Mouse (Mus musculus): ENCODE data around the gene Sesn3. TPM values are rescaled to one million over a fixed set of nuclear protein-coding genes. Genes with fewer than 3 reads are reported as not detected.
"Not testable (repeated sequence)": the region's sequence is repeated elsewhere in the genome, so short reads cannot be mapped to it uniquely, and the experiment has no call there.

Gene Sesn3
- polyA plus RNA-seq, 1 experiment from 2014 or later: 13.4 TPM

GRCm38 (mm10) chr9:14345866-14346265, 71.0 kb downstream of the Sesn3 start:
- H3K9me3 ChIP-seq; H3K27ac ChIP-seq; DNase-seq (ENCODE audit: low spot score); H3K36me3 ChIP-seq; H3K4me3 ChIP-seq; H3K4me1 ChIP-seq (replicated peaks); H3K27me3 ChIP-seq (ENCODE audit: insufficient read depth, poor library complexity, severe bottlenecking): not testable (repeated sequence)
- WGBS: 87% methylated on average over 4 of the region's 4 CpGs

- Histone ChIP-seq H3K4me1 (replicated peaks) (no peaks in the 10 kb centered on the region), H3K9me3 (no peaks in the 10 kb centered on the region), H3K36me3 (no peaks in the 10 kb centered on the region), H3K27ac (no peak overlapping the region), H3K4me3 (no peak overlapping the region), H3K27me3 (ENCODE audit: insufficient read depth, poor library complexity, severe bottlenecking) (no peaks in the 10 kb centered on the region)
- WGBS: 55% methylated on average over 4 of the region's 4 CpGs
- peak; percentile 15 for DNase-seq (ENCODE audit: low spot score)
Measured at GRCm38 (mm10) chr9:14348416-14348815, 73.5 kb downstream of the Sesn3 start.

- H3K9me3 ChIP-seq: no peaks in the 10 kb centered on the region
- WGBS: 82% methylated on average over 5 of the region's 5 CpGs
- H3K27me3 ChIP-seq (ENCODE audit: insufficient read depth, poor library complexity, severe bottlenecking): no peaks in the 10 kb centered on the region
- H3K36me3 ChIP-seq: no peaks in the 10 kb centered on the region
- DNase-seq (ENCODE audit: low spot score): no peak
- no peaks in the 10 kb centered on the region for H3K4me1 ChIP-seq (replicated peaks)
- H3K4me3 ChIP-seq: no peak overlapping the region
- no peak overlapping the region for H3K27ac ChIP-seq
Measured at GRCm38 (mm10) chr9:14349380-14349779, 74.5 kb downstream of the Sesn3 start.

- no peak overlapping the region for H3K4me3 ChIP-seq
- H3K27ac ChIP-seq: no peak overlapping the region
- H3K27me3 ChIP-seq (ENCODE audit: insufficient read depth, poor library complexity, severe bottlenecking): no peaks in the 10 kb centered on the region
- H3K9me3 ChIP-seq: no peaks in the 10 kb centered on the region
- no peak for DNase-seq (ENCODE audit: low spot score)
- no peaks in the 10 kb centered on the region for H3K36me3 ChIP-seq
- H3K4me1 ChIP-seq (replicated peaks): peaks cover 7% of the 10 kb centered on the region
- 76% methylated on average over 2 of the region's 2 CpGs for WGBS
Measured at GRCm38 (mm10) chr9:14350787-14351186, 75.9 kb downstream of the Sesn3 start.

- WGBS: 80% methylated on average over 1 of the region's 1 CpGs
- H3K36me3 ChIP-seq: no peaks in the 10 kb centered on the region
- H3K9me3 ChIP-seq: no peaks in the 10 kb centered on the region
- H3K4me1 ChIP-seq (replicated peaks): peaks cover 7% of the 10 kb centered on the region
- no peak overlapping the region for H3K27ac ChIP-seq
- H3K27me3 ChIP-seq (ENCODE audit: insufficient read depth, poor library complexity, severe bottlenecking): no peaks in the 10 kb centered on the region
- H3K4me3 ChIP-seq: no peak overlapping the region
- no peak for DNase-seq (ENCODE audit: low spot score)
Measured at GRCm38 (mm10) chr9:14352337-14352736, 77.5 kb downstream of the Sesn3 start.

GRCm38 (mm10) chr9:14354852-14355251, 80.0 kb downstream of the Sesn3 start:
- Histone ChIP-seq H3K27ac (no peak overlapping the region), H3K36me3 (no peaks in the 10 kb centered on the region), H3K4me3 (no peak overlapping the region), H3K9me3 (no peaks in the 10 kb centered on the region), H3K27me3 (ENCODE audit: insufficient read depth, poor library complexity, severe bottlenecking) (no peaks in the 10 kb centered on the region), H3K4me1 (replicated peaks) (peaks cover 7% of the 10 kb centered on the region)
- 66% methylated on average over 6 of the region's 6 CpGs for WGBS
- DNase-seq (ENCODE audit: low spot score): no peak

GRCm38 (mm10) chr9:14357033-14357432, 82.2 kb downstream of the Sesn3 start:
- H3K36me3 ChIP-seq: no peaks in the 10 kb centered on the region
- H3K4me3 ChIP-seq: no peak overlapping the region
- no peak for DNase-seq (ENCODE audit: low spot score)
- H3K27ac ChIP-seq: no peak overlapping the region
- H3K9me3 ChIP-seq: no peaks in the 10 kb centered on the region
- WGBS: 89% methylated on average over 4 of the region's 4 CpGs
- peaks cover 7% of the 10 kb centered on the region for H3K4me1 ChIP-seq (replicated peaks)
- H3K27me3 ChIP-seq (ENCODE audit: insufficient read depth, poor library complexity, severe bottlenecking): no peaks in the 10 kb centered on the region

- Histone ChIP-seq H3K9me3 (no peaks in the 10 kb centered on the region), H3K36me3 (no peaks in the 10 kb centered on the region), H3K27me3 (ENCODE audit: insufficient read depth, poor library complexity, severe bottlenecking) (no peaks in the 10 kb centered on the region), H3K4me3 (no peak overlapping the region), H3K27ac (no peak overlapping the region), H3K4me1 (replicated peaks) (no peaks in the 10 kb centered on the region)
- DNase-seq (ENCODE audit: low spot score): no peak
- WGBS: 87% methylated on average over 8 of the region's 8 CpGs
Measured at GRCm38 (mm10) chr9:14362068-14362768, 87.4 kb downstream of the Sesn3 start.

- DNase-seq (ENCODE audit: low spot score): no peak
Measured at GRCm38 (mm10) chr9:14363540-14363939, 88.7 kb downstream of the Sesn3 start.

GRCm38 (mm10) chr9:14364719-14365118, 89.9 kb downstream of the Sesn3 start:
- Histone ChIP-seq H3K4me1 (replicated peaks) (no peaks in the 10 kb centered on the region), H3K36me3 (0 out of 2 replicates have a peak, but pooled peaks cover 3% of the 10 kb centered on the region), H3K27ac (no peak overlapping the region), H3K4me3 (no peak overlapping the region), H3K27me3 (ENCODE audit: insufficient read depth, poor library complexity, severe bottlenecking) (no peaks in the 10 kb centered on the region), H3K9me3 (peaks cover 4% of the 10 kb centered on the region; the same call in 1 of the 2 replicates)
- 95% methylated on average over 9 of the region's 9 CpGs for WGBS
- DNase-seq (ENCODE audit: low spot score): no peak

More at GRCm38 (mm10) chr9:14363540-14363939, 88.7 kb downstream of the Sesn3 start:
- Histone ChIP-seq H3K9me3 (no peaks in the 10 kb centered on the region), H3K27ac (no peak overlapping the region), H3K36me3 (no peaks in the 10 kb centered on the region), H3K4me3 (no peak overlapping the region), H3K4me1 (replicated peaks) (no peaks in the 10 kb centered on the region), H3K27me3 (ENCODE audit: insufficient read depth, poor library complexity, severe bottlenecking) (no peaks in the 10 kb centered on the region)
- 81% methylated on average over 6 of the region's 6 CpGs for WGBS

GRCm38 (mm10) chr9:14365481-14366125, 90.7 kb downstream of the Sesn3 start:
- H3K27ac ChIP-seq: 0 out of 2 replicates have a peak overlapping the region, but pooled peaks have one; percentile 40
- DNase-seq (ENCODE audit: low spot score): no peak
- peaks cover 4% of the 10 kb centered on the region; the same call in 1 of the 2 replicates for H3K9me3 ChIP-seq
- no peaks in the 10 kb centered on the region for H3K27me3 ChIP-seq (ENCODE audit: insufficient read depth, poor library complexity, severe bottlenecking)
- no peak overlapping the region for H3K4me3 ChIP-seq
- 0 out of 2 replicates have a peak, but pooled peaks cover 3% of the 10 kb centered on the region for H3K36me3 ChIP-seq
- no peaks in the 10 kb centered on the region for H3K4me1 ChIP-seq (replicated peaks)
- WGBS: 68% methylated on average over 4 of the region's 4 CpGs

- Histone ChIP-seq H3K4me1 (replicated peaks) (no peaks in the 10 kb centered on the region), H3K9me3 (peaks cover 4% of the 10 kb centered on the region; the same call in 1 of the 2 replicates), H3K36me3 (0 out of 2 replicates have a peak, but pooled peaks cover 3% of the 10 kb centered on the region), H3K27me3 (ENCODE audit: insufficient read depth, poor library complexity, severe bottlenecking) (no peaks in the 10 kb centered on the region), H3K4me3 (no peak overlapping the region), H3K27ac (no peak overlapping the region)
- WGBS: 90% methylated on average over 4 of the region's 4 CpGs
- no peak for DNase-seq (ENCODE audit: low spot score)
Measured at GRCm38 (mm10) chr9:14367850-14368249, 93.0 kb downstream of the Sesn3 start.

GRCm38 (mm10) chr9:14369271-14369670, 94.4 kb downstream of the Sesn3 start:
- Histone ChIP-seq H3K4me3 (no peak overlapping the region), H3K4me1 (replicated peaks) (no peaks in the 10 kb centered on the region), H3K27me3 (ENCODE audit: insufficient read depth, poor library complexity, severe bottlenecking) (no peaks in the 10 kb centered on the region), H3K27ac (no peak overlapping the region), H3K9me3 (peaks cover 4% of the 10 kb centered on the region; the same call in 1 of the 2 replicates), H3K36me3 (0 out of 2 replicates have a peak, but pooled peaks cover 3% of the 10 kb centered on the region)
- no peak for DNase-seq (ENCODE audit: low spot score)

All from hindbrain, embryonic 10.5 days (tissue).